Mouse (Mus musculus): ENCODE results near the gene Tnfrsf22. TPM values are rescaled to one million over a fixed set of nuclear protein-coding genes. Genes with fewer than 3 reads are reported as not detected.
"Not testable (repeated sequence)": the region's sequence is repeated elsewhere in the genome, so short reads cannot be mapped to it uniquely, and the experiment has no call there.

The Tnfrsf22 gene
- polyA plus RNA-seq, 1 experiment from 2014 or later, result 1.3 TPM

GRCm38 (mm10) chr7:143689946-143690345, 40.5 kb upstream of the Tnfrsf22 start:
- WGBS (ENCODE audit: insufficient replicate concordance), result 46% methylated on average over 4 of the region's 4 CpGs
- DNase-seq (no peak), ATAC-seq (no peak)
- TF ChIP-seq CTCF (IDR thresholded peaks at IDR 0.05; ENCODE audit: low read depth), result no peak
- no peak for TF ChIP-seq EP300 (IDR thresholded peaks at IDR 0.05; ENCODE audit: low read depth)
- Histone ChIP-seq H3K4me3 (ENCODE audit: low read depth, low read length) (no peak overlapping the region), H3K36me3 (replicated peaks; ENCODE audit: insufficient read depth, low read length) (no peaks in the 10 kb centered on the region), H3K9ac (replicated peaks) (no peak overlapping the region), H3K4me2 (ENCODE audit: low read depth, low read length) (no peak overlapping the region), H3K9me3 (ENCODE audit: low read length) (no peaks in the 10 kb centered on the region), H3K27ac (ENCODE audit: low read depth) (no peak overlapping the region), H3K4me1 (ENCODE audit: insufficient read depth) (peaks cover 8% of the 10 kb centered on the region; the same call in 1 of the 2 replicates), H3K27me3 (ENCODE audit: insufficient read depth, low read length) (no peaks in the 10 kb centered on the region)

- TF ChIP-seq EP300 (IDR thresholded peaks at IDR 0.05; ENCODE audit: low read depth) (no peak), CTCF (IDR thresholded peaks at IDR 0.05; ENCODE audit: low read depth) (no peak)
- no peak overlapping the region for H3K4me3 ChIP-seq (ENCODE audit: low read depth, low read length)
- no peaks in the 10 kb centered on the region for H3K9me3 ChIP-seq (ENCODE audit: low read length)
- peak; percentile 10 for DNase-seq
- no peaks in the 10 kb centered on the region for H3K36me3 ChIP-seq (replicated peaks; ENCODE audit: insufficient read depth, low read length)
- H3K4me2 ChIP-seq (ENCODE audit: low read depth, low read length), result no peak overlapping the region
- WGBS (ENCODE audit: insufficient replicate concordance), result 62% methylated on average over 7 of the region's 7 CpGs
- H3K27me3 ChIP-seq (ENCODE audit: insufficient read depth, low read length), result no peaks in the 10 kb centered on the region
- H3K4me1 ChIP-seq (ENCODE audit: insufficient read depth), result peaks cover 8% of the 10 kb centered on the region; the same call in 1 of the 2 replicates
- ATAC-seq, result no peak
- H3K9ac ChIP-seq (replicated peaks), result no peak overlapping the region
- H3K27ac ChIP-seq (ENCODE audit: low read depth), result no peak overlapping the region
Observed at GRCm38 (mm10) chr7:143689481-143689880, 40.0 kb upstream of the Tnfrsf22 start.

GRCm38 (mm10) chr7:143686676-143687075, 37.2 kb upstream of the Tnfrsf22 start:
- not testable (repeated sequence) for H3K9me3 ChIP-seq (ENCODE audit: low read length); H3K4me2 ChIP-seq (ENCODE audit: low read depth, low read length); H3K9ac ChIP-seq (replicated peaks); H3K4me1 ChIP-seq (ENCODE audit: insufficient read depth); ATAC-seq; H3K27me3 ChIP-seq (ENCODE audit: insufficient read depth, low read length); H3K36me3 ChIP-seq (replicated peaks; ENCODE audit: insufficient read depth, low read length); H3K4me3 ChIP-seq (ENCODE audit: low read depth, low read length); H3K27ac ChIP-seq (ENCODE audit: low read depth); DNase-seq
- WGBS (ENCODE audit: insufficient replicate concordance), result 76% methylated on average over 3 of the region's 3 CpGs

GRCm38 (mm10) chr7:143686191-143686590, 36.7 kb upstream of the Tnfrsf22 start:
- H3K4me1 ChIP-seq (ENCODE audit: insufficient read depth); H3K4me2 ChIP-seq (ENCODE audit: low read depth, low read length); DNase-seq; H3K27ac ChIP-seq (ENCODE audit: low read depth); H3K9me3 ChIP-seq (ENCODE audit: low read length); H3K36me3 ChIP-seq (replicated peaks; ENCODE audit: insufficient read depth, low read length); H3K9ac ChIP-seq (replicated peaks); H3K4me3 ChIP-seq (ENCODE audit: low read depth, low read length); H3K27me3 ChIP-seq (ENCODE audit: insufficient read depth, low read length): not testable (repeated sequence)
- ATAC-seq, result peak; percentile 31; the same call in 1 of the 2 replicates
- WGBS (ENCODE audit: insufficient replicate concordance), result 24% methylated on average over 4 of the region's 4 CpGs

- Histone ChIP-seq H3K4me1 (ENCODE audit: insufficient read depth) (peaks cover 8% of the 10 kb centered on the region; the same call in 1 of the 2 replicates), H3K4me3 (ENCODE audit: low read depth, low read length) (peak within 1 kb of the TSS; percentile 56), H3K27me3 (ENCODE audit: insufficient read depth, low read length) (no peaks in the 10 kb centered on the region), H3K36me3 (replicated peaks; ENCODE audit: insufficient read depth, low read length) (no peaks in the 10 kb centered on the region), H3K27ac (ENCODE audit: low read depth) (peak within 1 kb of the TSS; percentile 44; the same call in 1 of the 2 replicates), H3K9me3 (ENCODE audit: low read length) (no peaks in the 10 kb centered on the region), H3K9ac (replicated peaks) (peak within 1 kb of the TSS; percentile 50; the same call in 1 of the 2 replicates), H3K4me2 (ENCODE audit: low read depth, low read length) (peak within 1 kb of the TSS; percentile 86)
- TF ChIP-seq EP300 (IDR thresholded peaks at IDR 0.05; ENCODE audit: low read depth), result no peak
- TF ChIP-seq CTCF (IDR thresholded peaks at IDR 0.05; ENCODE audit: low read depth), result no peak
- peak; percentile 91 for ATAC-seq
- DNase-seq, result peak; percentile 82
- 3% methylated on average over 35 of the region's 35 CpGs for WGBS (ENCODE audit: insufficient replicate concordance)
Observed at GRCm38 (mm10) chr7:143685359-143686067, 36.1 kb upstream of the Tnfrsf22 start, which contains the start of gene Tnfrsf23. Gene Tnfrsf23, minus strand, starts transcription at chr7:143685872.

- ATAC-seq; H3K4me1 ChIP-seq (ENCODE audit: insufficient read depth); H3K9me3 ChIP-seq (ENCODE audit: low read length); H3K4me2 ChIP-seq (ENCODE audit: low read depth, low read length); H3K27me3 ChIP-seq (ENCODE audit: insufficient read depth, low read length); H3K27ac ChIP-seq (ENCODE audit: low read depth); H3K9ac ChIP-seq (replicated peaks); H3K36me3 ChIP-seq (replicated peaks; ENCODE audit: insufficient read depth, low read length); H3K4me3 ChIP-seq (ENCODE audit: low read depth, low read length); DNase-seq: not testable (repeated sequence)
- WGBS (ENCODE audit: insufficient replicate concordance), result 87% methylated on average over 1 of the region's 2 CpGs
Observed at GRCm38 (mm10) chr7:143684569-143684968, 35.1 kb upstream of the Tnfrsf22 start.
